Mouse (Mus musculus) lung, postnatal 4 days (tissue): Measurements from ENCODE around the gene Ednrb.
"Not testable (repeated sequence)": the region's sequence is repeated elsewhere in the genome, so short reads cannot be mapped to it uniquely, and the experiment has no call there.

Experiments
- DNase-seq, 2 experiments: peaks; one replicate each; pipeline ENCODE4 v3.0.0; 2021

Ednrb gene

DNA sequence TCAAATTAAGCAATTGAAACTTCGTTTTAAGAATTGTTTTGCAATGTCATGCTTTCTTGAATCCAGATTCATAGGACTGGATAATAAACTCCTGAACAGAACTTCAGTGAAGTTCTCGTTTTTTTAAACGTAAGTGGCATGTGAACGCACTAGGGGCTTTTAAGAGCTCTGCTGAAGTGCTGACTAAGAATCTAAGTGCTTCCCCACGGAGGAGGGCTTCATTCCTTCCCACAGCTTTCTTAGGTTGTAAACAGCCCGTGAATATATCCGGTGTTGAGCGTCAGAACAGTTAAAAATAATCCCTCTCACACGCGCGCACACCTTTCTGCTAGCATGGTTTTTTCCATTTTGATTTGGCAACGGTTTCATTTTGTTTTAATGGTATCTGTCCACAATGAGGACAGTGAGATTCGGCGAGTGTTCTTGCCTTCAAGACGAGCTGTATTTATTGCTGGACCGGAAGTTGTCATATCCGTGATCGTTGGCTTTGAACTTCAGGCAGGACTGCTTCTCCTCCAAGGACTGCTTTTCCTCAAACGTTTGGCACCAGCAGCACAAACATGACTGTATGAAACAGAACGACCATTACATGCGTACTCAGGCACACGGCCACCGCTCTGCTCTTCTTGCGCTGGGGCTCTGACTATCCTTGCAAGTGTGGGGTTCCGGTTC, 27.4 kb downstream of the Ednrb start:
- DNase-seq, result peak; percentile 43 to 53

DNA sequence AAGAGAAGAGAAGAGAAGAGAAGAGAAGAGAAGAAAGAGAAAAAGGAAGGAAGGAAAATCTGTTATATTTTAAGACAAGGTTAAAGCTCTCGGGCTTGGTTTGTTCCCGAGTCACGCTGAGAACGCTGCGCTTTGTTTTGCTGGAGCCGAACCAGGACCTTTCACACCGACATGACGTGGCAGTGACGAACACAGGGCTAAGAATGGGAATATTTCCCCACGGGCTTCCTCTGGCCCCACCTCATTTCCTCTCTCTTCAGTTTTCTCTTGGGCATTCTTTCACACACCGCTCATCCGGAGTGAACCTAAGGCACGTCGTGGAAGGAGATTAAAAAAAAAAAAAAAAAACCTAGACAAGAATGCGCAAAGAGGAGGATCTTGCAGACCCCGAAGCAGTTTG, 28.7 kb downstream of the Ednrb start:
- DNase-seq, result peak; percentile 71 to 75

DNA sequence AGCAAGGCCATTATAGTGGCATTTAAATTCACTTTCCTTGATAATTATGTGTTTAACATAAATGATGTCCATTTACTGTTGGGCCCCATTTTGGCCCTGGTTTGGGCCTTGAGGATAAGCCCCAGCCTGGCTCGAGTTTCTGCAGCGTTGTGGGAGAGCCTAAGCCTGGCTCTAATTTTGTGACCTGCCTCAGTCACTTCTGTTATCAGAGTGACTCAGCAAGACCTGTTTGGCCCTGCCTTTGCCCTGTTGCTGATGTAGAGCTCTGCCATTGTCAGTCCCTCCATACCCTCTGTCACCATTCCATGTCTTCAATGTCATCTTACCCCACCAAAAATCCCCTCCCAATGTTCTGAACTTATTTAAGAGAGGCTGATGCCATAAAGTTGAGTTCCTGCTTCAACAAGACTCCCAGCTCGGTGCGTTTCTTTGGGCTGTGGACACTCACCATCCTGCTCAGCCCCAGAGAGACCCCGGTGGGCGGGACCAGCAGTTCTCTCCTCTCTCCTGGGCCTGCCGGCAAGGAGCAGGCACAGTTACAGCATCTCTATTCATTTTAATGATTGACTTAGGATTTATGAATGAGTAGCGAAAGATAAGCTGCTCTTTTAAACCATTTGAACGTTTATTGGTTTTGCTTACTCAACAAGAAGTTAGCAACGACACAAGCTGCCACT, 30.0 kb downstream of the Ednrb start:
- DNase-seq, result no peak

DNA sequence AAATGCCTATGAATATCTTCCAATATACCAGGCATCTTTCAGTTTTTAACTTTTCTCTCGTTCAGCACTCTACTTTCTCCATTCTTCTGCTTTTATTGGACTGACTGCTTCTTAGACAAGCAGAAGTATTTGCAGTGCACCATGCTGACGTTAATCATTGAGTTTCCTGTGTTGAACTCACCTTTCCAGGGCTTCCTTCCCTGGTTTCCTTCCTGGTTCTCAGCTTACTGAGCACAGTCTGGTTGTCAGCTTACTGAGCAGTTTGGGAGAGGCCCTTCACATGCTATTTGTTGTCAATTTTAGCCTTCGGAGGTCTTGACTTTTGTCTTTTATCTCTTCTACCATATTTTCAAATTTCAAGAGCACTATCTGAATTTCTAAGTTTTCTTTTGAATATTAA, 31.0 kb downstream of the Ednrb start:
- no peak for DNase-seq

DNA sequence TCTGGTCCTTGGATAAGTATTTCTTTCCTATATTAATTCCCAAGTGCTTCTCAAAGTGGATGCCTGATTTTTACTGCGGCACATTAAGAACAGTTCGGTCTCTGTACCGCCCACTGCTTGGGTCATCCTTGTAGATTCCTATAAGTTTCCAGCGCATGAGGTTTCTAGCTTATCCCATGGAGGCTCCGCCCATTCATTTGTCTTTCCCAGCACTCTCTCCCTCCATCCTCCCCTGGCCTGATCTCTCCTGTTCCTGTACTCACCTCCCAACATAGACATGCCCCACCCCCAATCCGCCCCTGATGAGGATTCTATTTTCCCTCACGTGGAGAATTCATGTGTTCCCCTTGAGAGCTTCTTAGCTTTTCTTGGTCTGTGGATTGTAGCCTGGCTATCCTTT, 32.9 kb downstream of the Ednrb start:
- DNase-seq, result no peak

DNA sequence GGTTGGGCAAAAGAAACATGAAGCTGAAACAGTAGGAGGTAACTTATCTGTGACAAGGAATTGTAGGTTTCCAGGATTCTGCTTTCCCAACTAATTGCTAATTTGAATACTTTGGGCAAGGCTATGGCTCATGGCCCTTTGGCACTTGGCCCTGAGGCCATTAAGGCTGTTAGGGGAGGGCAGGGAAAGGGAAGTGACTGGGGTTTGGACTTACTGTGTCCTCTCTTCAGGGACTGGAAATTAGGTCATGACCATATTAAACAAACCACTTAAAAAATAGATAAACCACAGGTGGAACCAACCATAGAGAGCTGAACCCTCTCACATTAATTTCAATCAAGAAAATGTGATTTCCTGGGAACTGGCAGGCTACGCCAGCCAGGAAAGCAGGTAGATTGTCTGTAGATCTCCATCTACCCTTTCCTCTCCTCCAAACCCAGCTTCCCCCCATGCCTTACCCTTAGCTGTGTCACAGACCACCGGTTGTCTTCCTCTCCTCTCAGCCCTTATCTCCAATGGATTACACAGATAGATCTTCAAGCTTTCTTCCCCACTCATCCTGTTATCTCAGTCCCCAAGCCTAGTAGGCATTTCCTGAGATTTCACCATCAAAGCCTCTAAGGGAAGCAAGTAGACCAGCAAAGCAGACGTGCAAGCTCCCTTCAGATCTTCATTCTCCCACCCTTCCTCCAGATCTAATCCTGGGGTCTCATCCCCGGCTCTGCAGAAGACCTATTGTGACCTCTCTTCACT, 40.1 kb downstream of the Ednrb start:
- DNase-seq, result no peak

DNA sequence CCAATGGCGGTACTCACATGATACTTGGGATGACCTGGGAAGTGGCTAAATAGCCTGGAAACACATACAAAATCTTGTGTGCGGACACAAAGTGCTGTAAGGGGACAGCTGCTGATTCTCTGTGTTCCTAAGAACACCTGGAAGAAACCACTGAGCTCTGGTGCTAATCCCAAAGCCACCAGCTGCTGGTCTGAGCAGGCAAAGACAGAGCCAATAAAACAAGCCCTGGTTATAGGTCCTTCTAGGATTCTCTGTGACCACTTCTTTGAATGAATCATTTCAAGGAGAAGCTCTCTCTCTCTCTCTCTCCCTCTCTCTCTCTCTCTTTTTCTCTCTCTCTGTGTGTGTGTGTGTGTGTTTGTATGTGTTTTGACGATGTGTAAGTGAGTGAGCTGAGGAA, 47.1 kb downstream of the Ednrb start:
- no peak for DNase-seq

DNA sequence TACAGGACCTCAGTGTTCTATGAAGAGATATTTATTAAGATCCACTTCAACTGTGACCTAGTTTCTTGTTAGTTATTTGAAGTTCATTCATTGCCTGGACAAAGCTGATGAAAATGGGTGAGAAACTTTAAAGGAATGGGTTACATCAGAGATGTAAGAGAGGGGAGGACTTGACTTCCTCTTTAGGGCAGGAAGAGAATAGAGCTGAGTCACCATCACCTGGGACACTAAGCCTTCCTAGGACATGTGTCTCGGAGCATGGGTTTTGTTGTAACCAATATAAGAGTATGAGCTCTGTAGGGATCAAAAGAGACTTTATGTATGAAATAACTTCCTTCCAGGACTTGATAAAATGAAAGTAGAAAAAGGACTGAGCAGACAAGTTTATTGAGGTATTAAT, 48.6 kb downstream of the Ednrb start:
- DNase-seq, result no peak

DNA sequence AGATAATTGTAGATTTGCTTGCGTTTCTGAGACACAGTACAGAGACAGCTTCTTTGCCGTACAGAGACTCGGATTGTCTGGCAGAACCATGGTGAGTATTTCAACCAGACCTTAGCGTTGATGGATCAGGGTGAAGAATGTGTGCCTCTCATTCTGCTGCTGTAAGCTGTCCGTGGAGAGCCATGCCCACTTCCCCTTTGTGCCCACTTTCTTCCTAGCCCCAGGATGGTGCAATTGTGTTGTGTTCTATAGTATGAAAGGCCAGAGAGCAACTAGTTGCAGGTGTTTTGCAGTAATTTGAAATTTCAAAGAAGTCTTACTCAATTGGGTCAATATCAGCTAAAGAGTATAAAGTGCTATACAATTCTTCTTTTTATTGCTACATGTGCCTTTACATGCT, 50.8 kb downstream of the Ednrb start:
- DNase-seq, result no peak

DNA sequence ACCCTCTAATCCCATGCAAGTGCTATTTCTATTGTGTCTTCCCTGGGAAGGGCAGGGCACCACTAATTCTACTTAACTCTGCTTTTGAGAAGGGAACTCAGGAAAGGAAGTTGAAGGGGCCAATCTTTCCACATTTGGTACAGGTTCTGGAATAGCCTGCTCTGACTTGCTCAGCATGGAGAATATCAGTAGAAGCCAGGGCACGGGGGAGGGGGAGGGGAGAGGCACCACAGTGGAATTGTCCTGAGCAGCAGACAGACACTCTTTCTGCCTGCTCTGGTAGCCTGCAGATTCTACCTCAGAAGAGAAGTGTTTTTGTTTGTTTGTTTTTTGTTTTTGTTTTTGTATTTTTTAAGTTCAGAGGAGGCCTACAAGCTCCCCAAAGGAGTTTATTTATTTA, 51.5 kb downstream of the Ednrb start:
- no peak for DNase-seq

DNA sequence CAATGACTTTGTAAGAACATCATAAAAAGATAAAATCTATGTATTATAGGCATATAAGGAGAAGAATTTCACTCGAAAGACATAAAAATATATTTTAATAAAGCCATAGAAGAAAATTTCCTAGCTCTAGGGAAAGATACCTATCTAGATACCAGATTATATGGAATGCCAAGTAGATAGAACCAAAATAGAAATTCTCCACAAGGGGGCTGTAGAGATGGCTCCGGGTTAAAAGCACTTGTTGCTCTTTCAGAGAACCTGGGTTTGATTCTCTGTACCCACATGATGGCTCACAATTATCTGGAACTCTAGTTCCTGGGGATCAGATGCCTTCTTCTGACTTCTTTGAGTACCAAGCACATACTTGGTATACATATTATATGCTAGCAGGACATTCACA, 56.7 kb downstream of the Ednrb start:
- no peak for DNase-seq

DNA sequence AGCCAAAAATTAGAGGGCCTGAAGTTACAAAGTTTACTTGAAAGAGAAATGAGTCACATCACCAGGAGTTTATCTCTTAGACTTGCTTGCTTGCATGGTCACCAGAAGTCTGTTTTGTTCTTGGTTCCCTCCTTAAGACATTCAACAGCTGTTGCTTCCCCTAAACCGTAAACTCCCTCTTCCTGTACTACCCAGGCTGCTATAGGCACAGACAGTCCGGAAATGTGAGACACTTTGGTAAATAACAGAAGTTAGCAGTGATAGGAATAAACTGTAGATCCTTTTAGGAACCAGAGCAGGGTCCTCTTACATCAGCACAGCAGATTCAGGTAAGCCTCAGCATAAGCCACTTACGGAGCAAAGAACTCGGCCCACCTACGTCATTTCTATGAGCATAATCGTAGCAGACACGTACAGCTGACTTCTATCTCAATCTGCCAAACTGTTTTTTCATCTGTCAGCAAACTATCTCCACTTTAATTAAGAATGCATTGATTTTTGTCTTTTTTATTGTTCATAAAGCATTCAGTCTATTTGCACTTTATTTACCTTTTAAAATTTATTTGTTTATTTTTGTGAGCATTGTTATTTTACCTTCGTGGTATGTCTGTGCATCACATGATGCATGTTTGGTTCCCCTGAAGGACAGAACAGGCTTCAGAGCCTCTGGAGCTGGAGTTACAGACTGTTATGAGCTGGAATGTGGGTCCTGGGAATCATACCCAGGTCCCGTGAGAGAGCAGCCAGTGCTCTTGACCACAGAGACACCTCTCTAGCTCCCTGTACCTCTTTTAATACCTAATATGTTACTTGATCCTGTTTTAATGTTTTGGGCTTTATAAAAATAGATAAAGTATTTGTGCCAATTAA, 58.9 kb downstream of the Ednrb start:
- peak in 1 of 2 experiments; percentile 6 for DNase-seq

DNA sequence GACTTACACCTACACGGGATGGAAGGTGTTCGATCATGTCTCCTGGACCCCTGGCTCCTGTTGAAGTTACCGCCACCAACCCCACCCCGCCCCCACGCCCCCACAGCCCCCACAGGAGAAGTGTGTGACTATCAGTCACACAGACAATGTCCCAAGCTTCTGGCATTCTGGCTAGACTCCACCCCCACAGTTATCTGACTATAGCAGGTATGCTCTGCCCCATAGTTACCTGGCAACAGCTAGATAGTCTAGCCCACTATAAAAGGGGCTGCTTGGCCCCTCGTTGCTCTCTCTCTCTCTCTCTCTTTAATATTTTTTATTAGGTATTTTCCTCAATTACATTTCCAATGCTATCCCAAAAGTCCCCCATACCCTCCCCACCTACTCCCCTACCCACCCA, 63.9 kb downstream of the Ednrb start:
- not testable (repeated sequence) for DNase-seq

DNA sequence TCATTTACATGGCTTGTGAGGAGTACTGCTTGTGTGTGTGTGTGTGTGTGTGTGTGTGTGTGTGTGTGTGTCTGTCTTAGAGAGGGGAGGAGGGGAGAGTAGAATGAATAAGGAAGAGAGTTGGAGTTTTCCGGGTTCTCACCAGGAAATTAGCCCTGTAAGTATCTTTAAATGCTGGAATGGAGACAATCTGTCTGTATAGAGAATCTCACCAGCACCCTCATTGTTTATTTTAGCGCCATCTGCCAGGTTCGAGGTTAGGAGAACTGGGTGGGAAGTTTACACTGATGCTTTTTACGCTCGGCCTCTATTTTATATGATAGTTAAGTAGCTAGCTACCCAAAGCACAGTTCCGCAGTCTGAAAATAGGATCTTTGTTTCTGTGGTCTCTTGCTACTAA, 64.9 kb downstream of the Ednrb start:
- DNase-seq, result no peak

DNA sequence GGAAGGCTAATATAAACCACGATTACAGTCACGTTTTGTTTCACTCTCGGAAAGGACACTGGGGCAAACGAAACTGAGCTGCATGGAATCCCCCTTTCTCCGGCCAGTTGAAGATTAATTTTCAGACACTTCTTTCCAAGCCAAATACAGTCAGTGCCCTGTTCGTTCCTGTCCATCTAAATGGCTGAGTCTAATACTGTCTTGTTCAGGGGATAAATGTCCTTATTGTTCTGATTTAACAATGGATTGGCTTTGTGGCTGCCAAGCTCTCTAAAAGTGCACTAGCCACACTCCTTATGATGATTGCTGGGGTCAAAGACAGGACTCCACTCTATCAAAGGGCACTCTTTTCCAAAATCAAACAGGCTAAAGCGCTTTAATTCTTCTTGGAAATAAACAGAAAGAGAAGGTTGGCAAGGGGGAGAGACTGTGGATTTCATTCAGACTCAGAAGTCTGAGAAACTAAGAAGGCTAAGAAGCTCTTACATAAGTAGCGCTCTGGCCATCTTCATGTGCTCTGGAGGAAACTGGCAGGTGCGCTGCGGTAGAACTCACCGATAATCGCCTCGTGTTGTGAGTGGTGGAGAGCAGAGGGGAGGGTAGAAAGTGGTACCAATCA, 65.6 kb downstream of the Ednrb start:
- DNase-seq, result peak in 1 of 2 experiments; percentile 5

DNA sequence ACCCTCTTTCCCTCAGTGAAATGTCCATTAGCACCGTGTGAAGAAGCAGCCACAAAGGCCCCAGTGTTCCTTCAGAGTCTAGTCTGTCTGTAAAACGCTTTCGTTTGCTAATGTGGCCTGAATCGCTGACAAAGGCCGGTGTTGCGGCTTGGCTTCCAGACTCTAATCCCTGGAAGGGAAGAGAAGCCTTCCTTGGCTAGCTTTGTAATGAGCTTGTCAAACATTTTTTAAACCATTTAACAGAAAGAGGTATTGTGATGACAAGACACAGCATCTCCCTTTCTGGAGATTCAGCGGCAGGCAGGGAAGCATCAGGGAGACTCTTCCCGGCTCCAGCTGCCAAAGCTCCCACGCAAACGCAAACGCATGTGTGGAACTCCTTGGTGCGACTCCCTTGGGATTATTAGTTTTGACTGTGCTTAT, 66.2 kb downstream of the Ednrb start:
- peak in 1 of 2 experiments; percentile 10 for DNase-seq

DNA sequence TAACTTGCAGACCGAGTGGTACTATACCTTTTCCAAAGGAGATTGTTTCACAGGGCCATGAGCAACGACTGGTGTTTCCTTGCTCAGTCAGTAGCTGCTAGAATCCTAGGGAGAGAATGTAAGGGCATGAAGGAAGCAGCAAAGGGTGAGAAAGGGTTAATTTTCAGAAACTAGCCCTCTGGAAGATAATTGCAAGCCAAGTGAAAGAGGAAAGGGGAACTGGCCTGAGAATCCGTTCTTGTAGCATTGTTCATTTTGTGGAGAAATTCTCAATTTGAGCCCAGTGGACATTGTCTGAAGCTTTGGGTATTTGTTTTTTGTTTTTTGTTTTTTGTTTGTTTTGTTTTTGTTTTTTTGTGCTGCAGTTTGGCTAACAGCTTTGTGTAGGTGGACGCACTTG, 66.8 kb downstream of the Ednrb start:
- no peak for DNase-seq

DNA sequence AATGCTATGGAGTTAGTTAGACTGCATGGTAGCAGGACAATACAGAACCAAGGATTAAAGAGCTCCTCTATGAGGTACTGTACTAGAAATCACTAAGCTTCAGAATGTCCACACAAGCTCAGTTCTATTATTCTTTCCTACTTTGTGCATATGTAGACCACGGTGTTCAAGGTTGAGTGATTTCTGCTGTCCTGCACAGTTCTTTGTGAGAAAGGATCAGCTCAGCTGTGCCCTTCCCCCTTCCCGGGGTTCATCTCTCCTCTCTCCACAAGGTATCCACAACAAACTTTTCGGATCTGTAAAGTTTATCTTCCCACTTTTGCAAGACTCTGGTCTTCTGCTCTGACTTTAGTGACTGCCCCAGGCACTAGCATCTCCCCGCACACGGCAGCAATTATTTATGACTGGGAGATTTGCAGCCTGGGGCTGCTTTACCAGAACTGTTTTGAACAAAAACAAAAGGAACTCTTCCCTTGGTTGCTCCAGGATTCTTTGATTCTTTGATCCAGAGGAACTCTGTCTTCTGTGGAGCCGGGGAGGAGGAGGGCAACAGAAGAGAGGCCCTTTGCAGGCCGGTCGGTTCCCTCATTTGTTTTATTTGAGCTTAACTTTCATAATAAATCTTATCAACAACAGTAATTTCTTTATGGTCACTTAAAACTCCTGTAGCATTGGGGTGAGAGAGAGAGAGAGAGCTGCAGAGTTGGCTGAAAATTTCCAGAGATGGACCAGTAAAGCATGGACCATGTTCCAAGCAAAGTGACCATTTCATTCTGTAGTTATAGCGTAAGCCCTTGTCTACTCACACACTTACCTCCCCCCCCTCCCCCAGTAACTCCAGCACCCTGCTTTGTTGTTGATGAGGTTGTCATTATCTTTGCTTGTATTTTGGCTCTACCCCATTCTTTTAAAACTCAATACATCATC, 74.6 kb downstream of the Ednrb start:
- DNase-seq, result no peak

DNA sequence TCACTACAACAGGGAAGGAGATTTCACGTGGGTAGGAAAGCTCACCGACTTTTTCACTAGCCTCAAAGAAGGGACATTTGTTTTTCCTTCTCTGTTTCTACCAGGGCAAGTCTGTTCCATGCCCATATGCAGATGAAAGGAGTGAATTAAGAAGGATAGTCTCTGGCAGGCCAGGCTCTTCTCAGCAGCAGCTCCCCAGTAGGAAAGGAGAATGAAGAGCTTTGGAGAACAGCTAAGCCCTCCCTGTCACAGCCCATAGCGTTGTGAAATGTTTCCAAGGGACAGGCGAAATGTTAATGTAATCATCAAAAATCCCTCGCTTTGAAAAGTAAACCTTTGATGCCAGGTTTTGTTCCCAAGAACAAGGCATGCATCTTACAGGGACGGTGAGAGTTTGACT, 76.7 kb downstream of the Ednrb start:
- DNase-seq, result no peak
